Mouse (Mus musculus): Measurements from ENCODE around the gene Ppp1r16b.

Ppp1r16b gene

GRCm38 (mm10) chr2:158695811-158696210 is 30.6 kb downstream of the Ppp1r16b start:
- DNase-seq = no peak

- no peak for DNase-seq
Observed at GRCm38 (mm10) chr2:158696451-158696850, 31.3 kb downstream of the Ppp1r16b start.

- no peak for DNase-seq
Observed at GRCm38 (mm10) chr2:158699908-158700307, 34.7 kb downstream of the Ppp1r16b start.

GRCm38 (mm10) chr2:158700535-158701256 is 35.5 kb downstream of the Ppp1r16b start:
- DNase-seq = no peak

- no peak for DNase-seq
Observed at GRCm38 (mm10) chr2:158701505-158701904, 36.3 kb downstream of the Ppp1r16b start.

GRCm38 (mm10) chr2:158702176-158702575 is 37.0 kb downstream of the Ppp1r16b start:
- no peak for DNase-seq

GRCm38 (mm10) chr2:158704720-158705119 is 39.5 kb downstream of the Ppp1r16b start:
- DNase-seq = no peak

- no peak for DNase-seq
Observed at GRCm38 (mm10) chr2:158705529-158705928, 40.3 kb downstream of the Ppp1r16b start.

- no peak for DNase-seq
Observed at GRCm38 (mm10) chr2:158706704-158707408, 41.7 kb downstream of the Ppp1r16b start.

- no peak for DNase-seq
Observed at GRCm38 (mm10) chr2:158708121-158708520, 42.9 kb downstream of the Ppp1r16b start.

- DNase-seq = peak in 1 of 2 experiments; percentile 26
Observed at GRCm38 (mm10) chr2:158711929-158712751, 46.9 kb downstream of the Ppp1r16b start.

- DNase-seq = no peak
Observed at GRCm38 (mm10) chr2:158714826-158715225, 49.6 kb downstream of the Ppp1r16b start.

- DNase-seq = no peak
Observed at GRCm38 (mm10) chr2:158716066-158716465, 50.9 kb downstream of the Ppp1r16b start.

GRCm38 (mm10) chr2:158717551-158718418 is 52.6 kb downstream of the Ppp1r16b start:
- peak in 1 of 2 experiments; percentile 42 for DNase-seq

- no peak for DNase-seq
Observed at GRCm38 (mm10) chr2:158718816-158719549, 53.8 kb downstream of the Ppp1r16b start.

GRCm38 (mm10) chr2:158720715-158721370 is 55.6 kb downstream of the Ppp1r16b start:
- DNase-seq = peak in 1 of 2 experiments; percentile 21

GRCm38 (mm10) chr2:158721481-158721880 is 56.3 kb downstream of the Ppp1r16b start:
- no peak for DNase-seq

- DNase-seq = no peak
Observed at GRCm38 (mm10) chr2:158722135-158722534, 56.9 kb downstream of the Ppp1r16b start.

GRCm38 (mm10) chr2:158722991-158723551 is 57.9 kb downstream of the Ppp1r16b start:
- peak in 1 of 2 experiments; percentile 18 for DNase-seq

- DNase-seq = no peak
Observed at GRCm38 (mm10) chr2:158723806-158724205, 58.6 kb downstream of the Ppp1r16b start.

GRCm38 (mm10) chr2:158726252-158726651 is 61.1 kb downstream of the Ppp1r16b start:
- DNase-seq = no peak

Data from lung, adult 18-20 months (tissue).